Mouse (Mus musculus) liver, embryonic 11.5 days (tissue): ENCODE data around the gene Gm10118. TPM values are rescaled to one million over a fixed set of nuclear protein-coding genes. Genes with fewer than 3 reads are reported as not detected.

Experiments
- ATAC-seq: fragments of 200-750 bp; cut with Nextera tagmentation; replicated peaks from 2 replicates; pipeline ENCODE4 v1.8.0; 2017; ENCODE audit warnings: moderate number of reproducible peaks, mild to moderate bottlenecking, moderate TSS enrichment, moderate library complexity; ENCODE audit not compliant: low FRiP score
- DNase-seq: peaks from one replicate; pipeline ENCODE4 v3.0.0-alpha.2; 2017; ENCODE audit warnings: low spot score
- H3K27ac ChIP-seq: fragments of 300-500 bp; sonication (generic); 2 replicates; pipeline ENCODE4 v1.5.1; 2014; ENCODE audit warnings: mild to moderate bottlenecking, low read depth, low read length, control low read depth
- H3K27me3 ChIP-seq: fragments of 300-500 bp; sonication (generic); replicated peaks from 2 replicates; pipeline ENCODE4 v1.6.1; 2014; ENCODE audit warnings: low read length, mixed read lengths; ENCODE audit not compliant: control insufficient read depth, insufficient read depth
- H3K36me3 ChIP-seq: fragments of 300-500 bp; sonication (generic); 2 replicates; pipeline ENCODE4 v1.6.1; 2014; ENCODE audit warnings: mild to moderate bottlenecking, low read length, moderate library complexity, mixed read lengths; ENCODE audit not compliant: control insufficient read depth, insufficient read depth
- H3K4me1 ChIP-seq: fragments of 300-500 bp; sonication (generic); replicated peaks from 2 replicates; pipeline ENCODE4 v1.6.1; 2014; ENCODE audit warnings: low read length, mixed read lengths; ENCODE audit not compliant: control insufficient read depth, insufficient read depth
- H3K4me2 ChIP-seq: fragments of 300-500 bp; sonication (generic); 2 replicates; pipeline ENCODE4 v1.6.1; 2014; ENCODE audit warnings: mild to moderate bottlenecking, control low read depth, moderate library complexity
- H3K4me3 ChIP-seq: fragments of 300-500 bp; sonication (generic); 2 replicates; pipeline ENCODE4 v1.5.1; 2014; ENCODE audit warnings: low read depth, low read length, control low read depth
- H3K9ac ChIP-seq: fragments of 300-500 bp; sonication (generic); 2 replicates; pipeline ENCODE4 v1.6.1; 2014; ENCODE audit warnings: low read depth, low read length, control low read depth
- H3K9me3 ChIP-seq: fragments of 300-500 bp; sonication (generic); 2 replicates; pipeline ENCODE4 v1.6.1; 2016; ENCODE audit warnings: low read length, inconsistent platforms, mixed read lengths; ENCODE audit not compliant: control insufficient read depth
- WGBS: fragments of 180-500 bp; shearing (Covaris S2); extraction: QIAGEN DNeasy Blood & Tissue Kit; methylation state at CpG from one replicate; pipeline ENCODE4 v1.1.7; 2014; 5-methylcytosine and 5-hydroxymethylcytosine counted together
- polyA plus RNA-seq: library from polyadenylated mRNA; unstranded; fragments of >200 nt; fragmentation: Nextera tagmentation; extraction: Ambion mirVana; gene quantifications from 2 replicates; pipeline ENCODE4 v1.2.1, GENCODE M21; 2014

Gm10118 gene
- polyA plus RNA-seq, 1 experiment from 2014 or later: 0.05 TPM

GRCm38 (mm10) chr10:63899891-63900290 is 27.3 kb downstream of the Gm10118 start:
- ATAC-seq: no peak
- no peaks in the 10 kb centered on the region for H3K9me3 ChIP-seq
- no peaks in the 10 kb centered on the region for H3K36me3 ChIP-seq
- no peak overlapping the region for H3K4me2 ChIP-seq
- DNase-seq: no peak
- no peaks in the 10 kb centered on the region for H3K4me1 ChIP-seq
- no peak overlapping the region for H3K9ac ChIP-seq
- H3K27me3 ChIP-seq: no peaks in the 10 kb centered on the region
- no peak overlapping the region for H3K27ac ChIP-seq
- H3K4me3 ChIP-seq: no peak overlapping the region

GRCm38 (mm10) chr10:63894612-63895011 is 32.6 kb downstream of the Gm10118 start:
- Histone ChIP-seq H3K9me3 (no peaks in the 10 kb centered on the region), H3K27me3 (no peaks in the 10 kb centered on the region), H3K4me2 (no peak overlapping the region), H3K4me1 (no peaks in the 10 kb centered on the region), H3K36me3 (no peaks in the 10 kb centered on the region), H3K9ac (no peak overlapping the region), H3K4me3 (no peak overlapping the region), H3K27ac (no peak overlapping the region)
- 88% methylated on average over 5 of the region's 5 CpGs for WGBS
- ATAC-seq (no peak), DNase-seq (no peak)

GRCm38 (mm10) chr10:63886449-63887088 is 40.7 kb downstream of the Gm10118 start:
- Histone ChIP-seq H3K4me3 (no peak overlapping the region), H3K9ac (no peak overlapping the region), H3K4me2 (peak overlapping the region; percentile 36; the same call in 1 of the 2 replicates), H3K4me1 (no peaks in the 10 kb centered on the region), H3K27ac (no peak overlapping the region), H3K27me3 (no peaks in the 10 kb centered on the region), H3K36me3 (no peaks in the 10 kb centered on the region), H3K9me3 (no peaks in the 10 kb centered on the region)
- DNase-seq (no peak), ATAC-seq (no peak)
- WGBS: 67% methylated on average over 23 of the region's 23 CpGs

- DNase-seq (no peak), ATAC-seq (no peak)
- Histone ChIP-seq H3K9ac (no peak overlapping the region), H3K4me3 (no peak overlapping the region), H3K4me2 (no peak overlapping the region), H3K27me3 (no peaks in the 10 kb centered on the region), H3K9me3 (no peaks in the 10 kb centered on the region), H3K4me1 (no peaks in the 10 kb centered on the region), H3K27ac (no peak overlapping the region), H3K36me3 (no peaks in the 10 kb centered on the region)
- WGBS: 80% methylated on average over 5 of the region's 5 CpGs
These were observed 46.8 kb downstream of the Gm10118 start for GRCm38 (mm10) chr10:63880462-63880903.

Other genes with a start within 250 kb of the Gm10118 start
- 0.43 and 0.52 TPM in 2 replicates for gene Lrrtm3, start 162.8 kb upstream of the Gm10118 start, polyA plus RNA-seq